Mouse (Mus musculus) stomach, embryonic 14.5 days (tissue): ENCODE measurements around the gene Sel1l. TPM values are rescaled to one million over a fixed set of nuclear protein-coding genes. Genes with fewer than 3 reads are reported as not detected.

Source experiments
- ATAC-seq: fragments of 200-750 bp; cut with Nextera tagmentation; 2 replicates; pipeline ENCODE4 v1.8.0; 2017; ENCODE audit warnings: low read depth, moderate TSS enrichment; ENCODE audit not compliant: insufficient number of reproducible peaks, insufficient read depth, low FRiP score
- H3K27ac ChIP-seq: fragments of 300-500 bp; sonication (generic); 2 replicates; pipeline ENCODE4 v1.5.1; 2014; ENCODE audit warnings: mild to moderate bottlenecking, low read length, moderate library complexity, mixed read lengths
- H3K27me3 ChIP-seq: fragments of 300-500 bp; sonication (generic); 2 replicates; pipeline ENCODE4 v1.6.1; 2014; ENCODE audit warnings: low read length, control low read depth, mixed read lengths; ENCODE audit not compliant: control insufficient read depth, insufficient read depth
- H3K36me3 ChIP-seq: fragments of 300-500 bp; sonication (generic); 2 replicates; pipeline ENCODE4 v1.6.1; 2014; ENCODE audit warnings: mild to moderate bottlenecking, control low read depth, low read length, moderate library complexity, mixed read lengths; ENCODE audit not compliant: control insufficient read depth, insufficient read depth
- H3K4me1 ChIP-seq: fragments of 300-500 bp; sonication (generic); 2 replicates; pipeline ENCODE4 v1.6.1; 2014; ENCODE audit warnings: low read length, control low read depth, mixed read lengths; ENCODE audit not compliant: control insufficient read depth, insufficient read depth
- H3K4me2 ChIP-seq: fragments of 300-500 bp; sonication (generic); replicated peaks from 2 replicates; pipeline ENCODE4 v1.6.1; 2014; ENCODE audit warnings: low read depth, low read length, control low read depth
- H3K4me3 ChIP-seq: fragments of 300-500 bp; sonication (generic); 2 replicates; pipeline ENCODE4 v1.5.1; 2014; ENCODE audit warnings: low read depth, low read length, control low read depth
- H3K9ac ChIP-seq: fragments of 300-500 bp; sonication (generic); replicated peaks from 2 replicates; pipeline ENCODE4 v1.6.1; 2014; ENCODE audit warnings: low read depth, mild to moderate bottlenecking, control low read depth, low read length, moderate library complexity, mixed read lengths
- H3K9me3 ChIP-seq: fragments of 300-500 bp; sonication (generic); 2 replicates; pipeline ENCODE4 v1.6.1; 2016; ENCODE audit warnings: low read depth, low read length, control low read depth; ENCODE audit not compliant: control insufficient read depth
- WGBS: fragments of 180-500 bp; shearing (Covaris S2); extraction: QIAGEN DNeasy Blood & Tissue Kit; methylation state at CpG from one replicate; pipeline ENCODE4 v1.1.7; 2014; 5-methylcytosine and 5-hydroxymethylcytosine counted together
- polyA plus RNA-seq: library from polyadenylated mRNA; unstranded; fragments of >200 nt; fragmentation: Nextera tagmentation; extraction: Ambion mirVana; gene quantifications from 2 replicates; pipeline ENCODE4 v1.2.1, GENCODE M21; 2014

Gene Sel1l
- polyA plus RNA-seq, 1 experiment from 2014 or later, result 94.0 TPM

DNA sequence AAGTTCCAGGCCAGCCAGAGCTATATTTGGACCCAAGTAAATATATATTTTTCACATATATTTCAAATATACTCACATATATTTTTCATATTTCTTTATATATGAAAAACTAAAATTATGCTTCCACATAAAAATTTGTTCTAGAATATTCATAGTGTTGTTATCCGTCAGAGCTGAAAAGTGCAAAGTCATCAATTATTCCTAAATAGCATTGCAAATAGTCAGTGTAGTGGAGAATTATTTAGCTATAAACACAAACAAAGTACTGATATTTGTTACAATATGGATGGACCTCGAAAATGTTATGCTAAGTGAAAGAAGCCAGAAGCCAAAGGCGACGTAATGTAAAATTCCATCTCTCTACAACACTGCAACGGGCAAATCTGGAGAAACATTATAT is 67.5 kb downstream of the Sel1l start:
- Histone ChIP-seq H3K4me2 (no peak overlapping the region), H3K4me3 (no peak overlapping the region), H3K4me1 (peaks cover 9% of the 10 kb centered on the region), H3K27me3 (no peaks in the 10 kb centered on the region), H3K9me3 (no peaks in the 10 kb centered on the region), H3K9ac (no peak overlapping the region), H3K27ac (no peak overlapping the region), H3K36me3 (no peaks in the 10 kb centered on the region)
- ATAC-seq, result no peak
- 85% methylated on average over 5 of the region's 5 CpGs for WGBS

DNA sequence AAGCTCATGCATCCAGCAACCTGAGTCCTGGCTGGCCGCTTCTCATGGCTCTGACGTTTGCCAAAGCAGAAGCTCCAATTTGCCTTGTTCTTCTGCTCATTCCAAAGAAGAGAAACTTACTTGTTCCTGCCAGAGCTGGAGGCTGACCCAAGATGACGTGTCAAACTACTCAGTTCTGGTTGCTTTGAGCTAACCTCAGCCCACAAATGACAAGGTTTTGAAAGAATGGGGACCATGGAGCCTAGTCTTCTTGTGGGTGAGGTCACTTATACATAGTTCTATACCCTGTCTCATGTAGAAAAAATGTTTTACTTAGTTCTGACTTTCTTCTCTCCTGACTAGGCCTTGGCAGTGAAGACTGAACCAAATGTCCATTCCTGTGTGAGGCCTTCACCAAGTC is 68.4 kb downstream of the Sel1l start:
- 82% methylated on average over 3 of the region's 3 CpGs for WGBS
- no peaks in the 10 kb centered on the region for H3K36me3 ChIP-seq
- no peaks in the 10 kb centered on the region for H3K27me3 ChIP-seq
- H3K9ac ChIP-seq, result no peak overlapping the region
- no peak for ATAC-seq
- H3K27ac ChIP-seq, result no peak overlapping the region
- no peak overlapping the region for H3K4me2 ChIP-seq
- no peak overlapping the region for H3K4me3 ChIP-seq
- no peaks in the 10 kb centered on the region for H3K9me3 ChIP-seq
- H3K4me1 ChIP-seq, result 0 out of 2 replicates have a peak, but pooled peaks cover 8% of the 10 kb centered on the region

DNA sequence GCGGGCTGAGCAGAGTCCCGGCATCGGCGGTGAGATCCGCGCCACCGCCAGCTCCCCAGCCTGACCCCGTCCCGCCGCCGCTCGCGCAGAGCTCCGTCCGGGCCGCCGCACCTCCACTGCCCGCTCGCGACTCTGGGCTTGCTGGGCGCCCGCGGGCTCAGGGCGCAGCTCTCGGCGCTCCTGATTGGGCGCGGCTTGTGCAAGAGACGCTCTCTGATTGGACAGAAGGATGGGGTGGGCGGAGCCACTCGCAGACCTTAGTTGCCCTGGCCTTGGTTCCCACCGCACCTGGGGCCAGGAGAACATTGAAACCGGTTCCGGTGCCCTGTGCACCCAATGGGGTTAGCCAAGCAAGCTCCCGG is 70.0 kb downstream of the Sel1l start:
- Histone ChIP-seq H3K4me3 (peak overlapping the region; percentile 67), H3K27ac (peak overlapping the region; percentile 15; the same call in 1 of the 2 replicates), H3K36me3 (no peaks in the 10 kb centered on the region), H3K9me3 (no peaks in the 10 kb centered on the region), H3K9ac (peak overlapping the region; percentile 40; the same call in 1 of the 2 replicates), H3K27me3 (no peaks in the 10 kb centered on the region), H3K4me2 (peak overlapping the region; percentile 91), H3K4me1 (peaks cover 11% of the 10 kb centered on the region; the same call in 1 of the 2 replicates)
- WGBS, result under 1% methylated on average over 35 of the region's 35 CpGs
- peak; percentile 91 for ATAC-seq

DNA sequence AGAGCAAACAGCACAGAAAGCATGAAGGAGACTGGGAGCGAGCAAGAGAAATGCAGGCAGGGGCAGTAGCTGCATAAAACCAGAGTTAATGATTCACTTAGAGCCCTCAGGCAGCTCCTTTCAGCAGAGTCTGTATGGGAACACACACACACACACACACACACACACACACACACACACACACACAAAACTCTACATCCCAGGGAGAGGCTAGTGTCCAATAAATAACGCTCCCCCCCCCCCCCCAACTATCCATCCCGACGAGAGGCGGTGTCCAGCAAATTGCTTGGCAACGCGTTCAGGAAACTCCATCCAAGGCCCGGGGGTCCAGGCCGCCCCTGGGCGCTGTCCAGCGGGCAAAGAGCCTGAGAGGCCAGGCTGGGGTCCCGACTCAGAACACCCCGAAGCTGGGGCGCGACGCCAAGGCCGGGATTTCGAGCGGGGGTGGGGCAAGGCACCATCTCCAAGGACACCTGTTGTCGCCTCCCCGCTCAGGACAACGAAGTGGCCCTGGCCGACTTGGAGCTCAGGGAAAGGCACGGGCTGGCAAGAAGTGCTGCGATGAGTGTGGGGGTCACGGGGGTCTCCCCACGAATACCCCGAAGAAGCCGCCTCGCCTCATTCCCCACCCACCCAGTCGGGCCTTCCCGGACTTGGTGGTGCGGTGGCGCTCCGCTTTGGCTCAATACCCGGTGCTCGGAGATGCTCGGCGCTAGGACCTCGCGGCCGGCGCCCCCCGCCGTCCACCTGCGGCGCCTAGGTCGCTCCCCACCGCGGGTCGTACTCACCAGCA is 70.5 kb downstream of the Sel1l start:
- WGBS, result under 1% methylated on average over 43 of the region's 51 CpGs
- H3K9ac ChIP-seq, result peak overlapping the region; percentile 40; the same call in 1 of the 2 replicates
- H3K4me2 ChIP-seq, result peak overlapping the region; percentile 91
- no peaks in the 10 kb centered on the region for H3K27me3 ChIP-seq
- peaks cover 11% of the 10 kb centered on the region; the same call in 1 of the 2 replicates for H3K4me1 ChIP-seq
- peak; percentile 76 for ATAC-seq
- H3K4me3 ChIP-seq, result peak overlapping the region; percentile 67
- no peaks in the 10 kb centered on the region for H3K9me3 ChIP-seq
- H3K27ac ChIP-seq, result peak overlapping the region; percentile 15; the same call in 1 of the 2 replicates
- H3K36me3 ChIP-seq, result no peaks in the 10 kb centered on the region

DNA sequence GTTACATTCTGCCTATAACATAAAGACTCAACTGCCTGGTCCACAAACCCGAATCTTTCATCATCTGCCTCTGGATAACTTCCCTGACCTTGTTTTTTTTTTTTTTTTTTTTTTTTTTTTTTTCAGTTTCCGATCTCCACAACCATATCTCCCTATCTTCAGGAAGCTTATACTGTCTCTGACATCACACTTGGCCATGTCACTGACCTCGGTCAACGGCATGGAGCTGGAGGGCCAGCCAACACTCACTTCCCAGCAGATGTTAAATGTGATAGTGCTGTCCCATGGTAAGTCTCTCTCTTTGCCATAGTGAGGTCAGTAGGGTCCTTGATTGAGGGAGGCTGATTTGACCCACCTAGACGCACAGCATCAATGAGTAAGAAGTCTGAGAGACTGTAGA is 72.6 kb downstream of the Sel1l start:
- no peak overlapping the region for H3K27ac ChIP-seq
- H3K36me3 ChIP-seq, result no peaks in the 10 kb centered on the region
- WGBS, result 81% methylated on average over 5 of the region's 5 CpGs
- H3K9ac ChIP-seq, result no peak overlapping the region
- no peaks in the 10 kb centered on the region for H3K9me3 ChIP-seq
- peaks cover 11% of the 10 kb centered on the region; the same call in 1 of the 2 replicates for H3K4me1 ChIP-seq
- H3K4me2 ChIP-seq, result no peak overlapping the region
- no peaks in the 10 kb centered on the region for H3K27me3 ChIP-seq
- H3K4me3 ChIP-seq, result no peak overlapping the region
- no peak for ATAC-seq

DNA sequence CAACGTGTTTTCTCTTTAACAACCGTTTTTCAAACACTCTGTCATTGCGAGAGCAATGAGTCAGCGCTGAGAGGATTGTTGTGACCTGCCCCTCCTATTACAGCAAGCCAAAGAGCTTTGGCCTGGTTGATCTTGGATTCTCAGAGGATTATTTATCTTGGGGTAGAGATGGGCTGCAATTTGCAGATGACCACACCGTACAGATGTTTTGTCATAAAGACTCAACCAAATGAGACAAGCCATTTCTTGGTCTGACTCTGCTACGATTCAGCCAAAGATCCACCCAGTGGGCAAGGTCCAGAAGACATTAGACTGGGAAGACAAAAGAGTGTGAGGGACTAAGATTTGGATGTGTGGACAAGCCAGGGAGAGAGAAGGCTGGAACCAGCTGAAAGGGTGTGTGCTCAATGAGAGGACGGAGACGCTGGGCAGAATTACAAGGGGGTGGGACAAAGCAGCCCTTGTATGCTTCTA is 74.1 kb downstream of the Sel1l start:
- Histone ChIP-seq H3K9me3 (no peaks in the 10 kb centered on the region), H3K9ac (no peak overlapping the region), H3K36me3 (no peaks in the 10 kb centered on the region), H3K27me3 (no peaks in the 10 kb centered on the region), H3K4me2 (no peak overlapping the region), H3K4me3 (no peak overlapping the region), H3K4me1 (peaks cover 11% of the 10 kb centered on the region; the same call in 1 of the 2 replicates), H3K27ac (no peak overlapping the region)
- ATAC-seq, result no peak
- 40% methylated on average over 8 of the region's 8 CpGs for WGBS

DNA sequence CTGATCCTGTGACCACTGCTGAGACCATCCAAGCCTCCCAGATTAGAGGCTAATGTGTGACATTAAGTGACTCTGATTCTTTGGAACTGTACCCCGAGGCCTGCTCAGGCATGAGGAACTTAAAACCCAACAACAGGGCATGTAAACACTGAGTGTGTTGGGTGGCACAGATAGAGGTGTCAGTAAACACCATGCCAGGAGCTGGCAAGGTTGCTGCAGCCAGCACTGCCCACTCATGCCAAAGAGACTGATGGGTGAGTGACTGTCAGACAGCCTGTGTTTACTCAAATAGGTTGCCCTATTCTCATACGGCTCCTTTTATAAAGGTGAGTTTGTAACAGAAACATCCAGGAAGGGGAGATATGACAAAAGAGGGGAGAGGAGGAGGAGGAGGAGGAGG is 80.1 kb downstream of the Sel1l start:
- Histone ChIP-seq H3K9ac (no peak overlapping the region), H3K27me3 (no peaks in the 10 kb centered on the region), H3K9me3 (no peaks in the 10 kb centered on the region), H3K4me1 (0 out of 2 replicates have a peak, but pooled peaks cover 6% of the 10 kb centered on the region), H3K4me3 (no peak overlapping the region), H3K36me3 (no peaks in the 10 kb centered on the region), H3K4me2 (no peak overlapping the region), H3K27ac (no peak overlapping the region)
- 61% methylated on average over 2 of the region's 2 CpGs for WGBS
- no peak for ATAC-seq

DNA sequence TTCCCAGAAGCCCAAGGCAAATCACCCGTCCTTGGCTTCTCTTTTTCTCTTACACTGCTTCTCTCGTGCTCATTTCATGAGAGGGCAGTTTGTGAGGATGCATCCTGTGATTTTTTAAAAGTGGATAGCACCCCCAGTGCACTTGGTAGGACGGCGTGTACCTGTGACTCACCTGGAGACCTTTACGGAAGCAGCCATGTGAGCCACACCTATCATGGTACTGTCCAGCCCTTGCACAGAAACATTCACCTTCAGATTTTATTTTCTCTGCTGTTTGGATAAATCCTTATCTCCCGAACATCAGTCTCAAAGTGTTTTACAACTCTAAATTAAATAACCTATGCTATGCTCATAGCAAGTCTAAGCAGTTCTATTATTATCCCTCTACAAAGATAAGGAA is 80.8 kb downstream of the Sel1l start:
- ATAC-seq, result no peak
- 0 out of 2 replicates have a peak, but pooled peaks cover 6% of the 10 kb centered on the region for H3K4me1 ChIP-seq
- H3K36me3 ChIP-seq, result no peaks in the 10 kb centered on the region
- no peak overlapping the region for H3K4me2 ChIP-seq
- H3K9me3 ChIP-seq, result no peaks in the 10 kb centered on the region
- 73% methylated on average over 6 of the region's 6 CpGs for WGBS
- no peak overlapping the region for H3K4me3 ChIP-seq
- H3K27me3 ChIP-seq, result no peaks in the 10 kb centered on the region
- no peak overlapping the region for H3K27ac ChIP-seq
- H3K9ac ChIP-seq, result no peak overlapping the region
